In the genomic region with DNA sequence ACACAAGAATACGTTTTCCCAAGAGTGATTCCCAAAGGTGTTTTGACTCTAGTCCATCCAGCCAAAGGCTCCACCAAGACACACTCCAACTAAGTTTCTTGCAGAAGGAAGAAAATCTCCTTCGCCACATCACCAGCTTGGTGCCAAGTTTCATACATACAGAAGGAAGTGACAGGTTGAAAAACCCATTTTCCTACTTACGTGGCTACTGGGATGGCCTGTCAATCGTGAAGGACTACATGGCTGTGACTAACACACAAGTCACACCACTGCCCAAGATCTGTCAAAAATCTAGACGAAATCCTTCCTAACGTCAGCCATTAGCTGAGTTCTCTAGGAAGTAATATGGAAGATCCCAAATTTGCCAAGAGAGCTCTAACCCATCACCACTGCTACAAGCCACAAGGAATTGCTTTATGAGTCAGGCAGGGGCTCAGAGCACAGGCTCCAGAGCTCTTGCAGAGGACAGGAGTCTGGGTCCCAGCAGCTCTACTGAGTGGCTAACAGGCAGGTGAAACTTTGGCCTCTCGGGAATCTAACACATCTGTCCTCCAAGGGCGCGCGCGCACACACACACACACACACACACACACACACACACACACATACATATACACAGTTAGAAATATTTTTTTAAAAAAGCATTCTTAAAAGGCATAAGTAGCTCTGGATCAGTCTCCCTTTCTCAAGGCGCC, we compare ENCODE assay signal across 9 mouse cellular contexts. TPM values are rescaled to one million over a fixed set of nuclear protein-coding genes. Genes with fewer than 3 reads are reported as not detected.
DNase-seq lines count a peak whose midpoint lies in the region; ATAC-seq and TF ChIP-seq lines count a peak whose summit lies in the region.
"Had no signal": no experiment of that assay in that cellular context is flagged by ENCODE, and none has a peak within 500 bp of the region (broad histone marks: within the 10 kb centered on the region; RNA-seq: fewer than 3 reads in every experiment).

No protein-coding gene starts in this region.

- peak overlapping the region; percentile 58; the same call in 1 of the 2 replicates for H3K27ac ChIP-seq in heart, adult 2 months
- H3K27ac ChIP-seq in hindbrain, embryonic 10.5 days, result peak overlapping the region; percentile 88; the same call in 1 of the 2 replicates
- no peak overlapping the region for H3K27ac ChIP-seq in liver, embryonic 16.5 days (ENCODE audit: low read length)

- no peaks in the 10 kb centered on the region for H3K36me3 ChIP-seq in heart, adult 2 months (ENCODE audit: control insufficient read depth, insufficient read depth, low read length)
- H3K36me3 ChIP-seq in E14TG2a.4 (ENCODE audit: insufficient read depth, low read length), result no peaks in the 10 kb centered on the region
- H3K36me3 ChIP-seq in hindbrain, embryonic 10.5 days, result no peaks in the 10 kb centered on the region
- H3K36me3 ChIP-seq in liver, embryonic 16.5 days (ENCODE audit: control insufficient read depth, insufficient read depth), result no peaks in the 10 kb centered on the region

- intact Hi-C loops in heart, adult 2 months (cut with DNase I), result loop anchor here (2.0 to 5.0 kb wide), 3 partner anchors 31 to 149 kb away; partner anchors contain the start of genes Eif3b and Mrm2
- intact Hi-C loops in gastrocnemius, postnatal 36 days (cut with DNase I), result no loop called here

- WGBS in heart, adult 2 months, result 69% methylated on average over 12 of the region's 12 CpGs
- WGBS in hindbrain, embryonic 10.5 days, result 81% methylated on average over 12 of the region's 12 CpGs
- 58% methylated on average over 12 of the region's 12 CpGs for WGBS in liver, embryonic 16.5 days (ENCODE audit: insufficient replicate concordance)

- no peak for ATAC-seq in liver, embryonic 16.5 days (ENCODE audit: low read depth)

- peaks cover 6% of the 10 kb centered on the region for H3K4me1 ChIP-seq in heart, adult 2 months (ENCODE audit: control insufficient read depth, insufficient read depth, low read length)
- H3K4me1 ChIP-seq in E14TG2a.4 (replicated peaks; ENCODE audit: low read depth, low read length), result peaks cover 36% of the 10 kb centered on the region
- peaks cover 44% of the 10 kb centered on the region for H3K4me1 ChIP-seq in hindbrain, embryonic 10.5 days (replicated peaks)
- peaks cover 27% of the 10 kb centered on the region for H3K4me1 ChIP-seq in liver, embryonic 16.5 days (ENCODE audit: control insufficient read depth, low read depth, low read length)

- peaks cover 1% of the 10 kb centered on the region for H3K79me2 ChIP-seq in heart, adult 2 months (replicated peaks; ENCODE audit: control insufficient read depth, insufficient read depth, low read length)

- H3K9me3 ChIP-seq in E14TG2a.4 (ENCODE audit: low read length), result no peaks in the 10 kb centered on the region
- no peaks in the 10 kb centered on the region for H3K9me3 ChIP-seq in hindbrain, embryonic 10.5 days
- H3K9me3 ChIP-seq in liver, embryonic 16.5 days (replicated peaks; ENCODE audit: control insufficient read depth, low read length), result no peaks in the 10 kb centered on the region

- H3K4me2 ChIP-seq in liver, embryonic 16.5 days (ENCODE audit: low read depth, low read length), result peak overlapping the region; percentile 96

- no peak for TF ChIP-seq EP300 in heart, adult 2 months (IDR thresholded peaks at IDR 0.05; ENCODE audit: insufficient read depth, low read depth, low read length)

- no peak for DNase-seq in heart, adult 2 months
- DNase-seq in heart, adult 9 months (ENCODE audit: low spot score in 2 of 2), result no peak
- no peak for DNase-seq in hindbrain, embryonic 10.5 days (ENCODE audit: low spot score)
- no peak for DNase-seq in adrenal gland, adult 18-20 months (ENCODE audit: low spot score in 2 of 2)
- no peak for DNase-seq in gastrocnemius, postnatal 36 days
- DNase-seq in cerebellum, postnatal 25 days, result no peak
- DNase-seq: embryo, embryonic 11 days had no signal

- peak overlapping the region; percentile 62 for H3K4me3 ChIP-seq in heart, adult 2 months
- H3K4me3 ChIP-seq in E14TG2a.4 (replicated peaks; ENCODE audit: low read length), result peak overlapping the region; percentile 92
- H3K4me3 ChIP-seq in hindbrain, embryonic 10.5 days, result peak overlapping the region; percentile 81
- peak overlapping the region; percentile 67 for H3K4me3 ChIP-seq in liver, embryonic 16.5 days (ENCODE audit: low read depth, low read length)

- no peak for TF ChIP-seq CTCF in heart, adult 2 months (IDR thresholded peaks at IDR 0.05)
- no peak for TF ChIP-seq CTCF in E14TG2a.4 (conservative IDR thresholded peaks at IDR 0.05; ENCODE audit: low read length)

- no peak overlapping the region for H3K9ac ChIP-seq in heart, adult 2 months (ENCODE audit: low read depth, low read length)
- H3K9ac ChIP-seq in liver, embryonic 16.5 days (ENCODE audit: low read depth, low read length), result peak overlapping the region; percentile 70; the same call in 1 of the 2 replicates

- no peak for TF ChIP-seq POLR2A in heart, adult 2 months (IDR thresholded peaks at IDR 0.05; ENCODE audit: insufficient read depth, low read depth, low read length)

- no peaks in the 10 kb centered on the region for H3K27me3 ChIP-seq in heart, adult 2 months (ENCODE audit: control insufficient read depth, insufficient read depth, low read length)
- H3K27me3 ChIP-seq in E14TG2a.4 (ENCODE audit: insufficient read depth, low read length), result peaks cover 26% of the 10 kb centered on the region
- peaks cover 5% of the 10 kb centered on the region for H3K27me3 ChIP-seq in hindbrain, embryonic 10.5 days (ENCODE audit: insufficient read depth, poor library complexity, severe bottlenecking)
- no peaks in the 10 kb centered on the region; the same call in 1 of the 2 replicates for H3K27me3 ChIP-seq in liver, embryonic 16.5 days (ENCODE audit: control insufficient read depth, insufficient read depth, low read depth, low read length)

RNA-seq across cellular contexts. Expression of gene Snx8, which starts 1.1 kb away (rescaled TPM):
- 10 to 100 TPM; 12.0 to 15.8 TPM for total RNA-seq in heart, adult 2 months (2021)
- polyA plus RNA-seq in heart, adult 2 months (2012; rRNA removed), result 8.9 and 10.5 TPM in 2 replicates
- polyA plus RNA-seq in hindbrain, embryonic 10.5 days (2016; fragmentation: Nextera tagmentation; extraction: Ambion mirVana), result 24.5 and 25.5 TPM in 2 replicates
- polyA plus RNA-seq in liver, embryonic 16.5 days (2015; fragmentation: Nextera tagmentation; extraction: Ambion mirVana), result 10.9 and 11.1 TPM in 2 replicates
- 10 to 100 TPM; 13.8 to 13.9 TPM for total RNA-seq in adrenal gland, adult 18-20 months (2021)
- total RNA-seq in gastrocnemius, postnatal 36 days (2021), result 10 to 100 TPM in 1 of 2 experiments, 1 to 10 TPM in 1; 7.3 to 10.5 TPM

RNA-seq across cellular contexts. Expression of gene Eif3b, which starts 31.2 kb away (rescaled TPM):
- total RNA-seq in heart, adult 2 months (2021), result 10 to 100 TPM; 86.9 to 95.2 TPM
- polyA plus RNA-seq in heart, adult 2 months (2012; rRNA removed), result 49.0 and 59.8 TPM in 2 replicates
- 166 and 167 TPM in 2 replicates for polyA plus RNA-seq in hindbrain, embryonic 10.5 days (2016; fragmentation: Nextera tagmentation; extraction: Ambion mirVana)
- 53.0 and 60.0 TPM in 2 replicates for polyA plus RNA-seq in liver, embryonic 16.5 days (2015; fragmentation: Nextera tagmentation; extraction: Ambion mirVana)
- 100 to 1,000 TPM; 162 to 184 TPM for total RNA-seq in adrenal gland, adult 18-20 months (2021)
- total RNA-seq in gastrocnemius, postnatal 36 days (2021), result 10 to 100 TPM; 76.1 to 76.8 TPM

RNA-seq across cellular contexts. Expression of gene Mrm2, which starts 56.3 kb away (rescaled TPM):
- total RNA-seq in heart, adult 2 months (2021), result 10 to 100 TPM; 11.0 to 12.5 TPM
- polyA plus RNA-seq in heart, adult 2 months (2012; rRNA removed), result 10.9 and 15.2 TPM in 2 replicates
- 21.5 and 21.7 TPM in 2 replicates for polyA plus RNA-seq in hindbrain, embryonic 10.5 days (2016; fragmentation: Nextera tagmentation; extraction: Ambion mirVana)
- 7.5 and 7.7 TPM in 2 replicates for polyA plus RNA-seq in liver, embryonic 16.5 days (2015; fragmentation: Nextera tagmentation; extraction: Ambion mirVana)
- total RNA-seq in adrenal gland, adult 18-20 months (2021), result 10 to 100 TPM; 13.3 to 14.8 TPM
- 1 to 10 TPM; 5.7 to 6.1 TPM for total RNA-seq in gastrocnemius, postnatal 36 days (2021)

RNA-seq across cellular contexts. Expression of gene Gm4869, which starts 57.5 kb away (rescaled TPM):
- not detected for total RNA-seq in heart, adult 2 months (2021)
- 0.06 TPM in 1 of 2 replicates, not detected in the other for polyA plus RNA-seq in heart, adult 2 months (2012; rRNA removed)
- not detected in 2 replicates for polyA plus RNA-seq in hindbrain, embryonic 10.5 days (2016; fragmentation: Nextera tagmentation; extraction: Ambion mirVana)
- not detected in 2 replicates for polyA plus RNA-seq in liver, embryonic 16.5 days (2015; fragmentation: Nextera tagmentation; extraction: Ambion mirVana)
- total RNA-seq in adrenal gland, adult 18-20 months (2021), result under 1 TPM; 0.13 to 0.16 TPM
- not detected for total RNA-seq in gastrocnemius, postnatal 36 days (2021)
